Mouse (Mus musculus) spleen, adult 2 months (tissue): ENCODE results near the gene Gabpa.

Source experiments
- CTCF ChIP-seq: fragments of 200-500 bp; IDR thresholded peaks from 2 replicates; pipeline ENCODE4 v1.5.1; 2011; ENCODE audit warnings: mild to moderate bottlenecking, inconsistent platforms; ENCODE audit not compliant: insufficient read depth, insufficient read length, insufficient replicate concordance; ENCODE audit errors: extremely low read depth
- POLR2A ChIP-seq: fragments of 200-500 bp; IDR thresholded peaks from 2 replicates; pipeline ENCODE4 v1.6.1; 2011; ENCODE audit warnings: low read depth, low read length, inconsistent platforms

GRCm38 (mm10) chr16:84835823-84836743, 1.4 kb downstream of the Gabpa start:
- TF ChIP-seq CTCF = no peak
- no peak for TF ChIP-seq POLR2A
